Mouse (Mus musculus) CH12.LX (cell line): ENCODE data around the gene Mettl7a1. TPM values are rescaled to one million over a fixed set of nuclear protein-coding genes. Genes with fewer than 3 reads are reported as not detected.

Source experiments
- DNase-seq: peaks from one replicate; pipeline ENCODE4 v3.0.0-alpha.2; 2013; ENCODE audit errors: extremely low read depth
- H3K27ac ChIP-seq: 2 replicates; pipeline ENCODE4 v1.5.1; 2012; ENCODE audit warnings: low read depth, mild to moderate bottlenecking, control low read depth, moderate library complexity; ENCODE audit not compliant: insufficient read depth
- H3K27me3 ChIP-seq: replicated peaks from 2 replicates; pipeline ENCODE3; 2012; ENCODE audit warnings: inconsistent platforms
- H3K36me3 ChIP-seq, 2 experiments: replicated peaks in 1 of 2; 2 replicates each; pipeline versions ENCODE3 to v1.6.1; 2012; ENCODE audit warnings: inconsistent platforms in 1 of 2, low read length in 1 of 2, mild to moderate bottlenecking in 1 of 2, mixed read lengths in 1 of 2, moderate library complexity in 1 of 2; ENCODE audit not compliant: control insufficient read depth in 1 of 2, insufficient read depth in 1 of 2
- H3K4me1 ChIP-seq, 2 experiments: 2 replicates each; pipeline ENCODE4 v1.6.1; 2012; ENCODE audit warnings: inconsistent platforms in 1 of 2, moderate library complexity in 1 of 2; ENCODE audit not compliant: insufficient read depth in 2 of 2, control insufficient read depth in 1 of 2
- H3K4me2 ChIP-seq: 2 replicates; pipeline ENCODE4 v1.6.1; 2012; ENCODE audit warnings: low read depth, mild to moderate bottlenecking, control low read depth; ENCODE audit not compliant: poor library complexity, insufficient read depth, severe bottlenecking
- H3K4me3 ChIP-seq, 3 experiments: fragments of 150-350 bp in 1 of 3; sonication (generic) in 1 of 3; replicated peaks in 1 of 3; 2 replicates each; pipeline versions ENCODE3 to v1.5.1; 2011 to 2012; ENCODE audit warnings: low read depth in 2 of 3, low read length in 2 of 3, mild to moderate bottlenecking in 2 of 3, moderate library complexity in 2 of 3, control low read depth in 1 of 3, improper control_type of control experiment in 1 of 3, inconsistent platforms in 1 of 3, mixed read lengths in 1 of 3; ENCODE audit not compliant: poor library complexity in 1 of 3
- H3K79me2 ChIP-seq: replicated peaks from 2 replicates; pipeline ENCODE4 v1.6.1; 2012; ENCODE audit warnings: mild to moderate bottlenecking, moderate library complexity; ENCODE audit not compliant: control insufficient read depth, poor library complexity, insufficient read depth, severe bottlenecking; ENCODE audit errors: extremely low read depth
- H3K9ac ChIP-seq: 2 replicates; pipeline ENCODE4 v1.6.1; 2012; ENCODE audit warnings: low read depth, mild to moderate bottlenecking, control low read depth, moderate library complexity; ENCODE audit not compliant: insufficient read depth
- H3K9me3 ChIP-seq: replicated peaks from 2 replicates; pipeline ENCODE3; 2012; ENCODE audit warnings: low read length, inconsistent platforms, mixed read lengths
- CTCF ChIP-seq, 2 experiments: IDR thresholded peaks in 1 of 2; conservative IDR thresholded peaks in 1 of 2; 2 replicates each; pipeline ENCODE4 v1.5.1; 2011 to 2012; ENCODE audit warnings: low read depth in 2 of 2, low read length in 2 of 2, improper control_type of control experiment in 1 of 2, inconsistent platforms in 1 of 2, mild to moderate bottlenecking in 1 of 2, moderate library complexity in 1 of 2
- E2F4 ChIP-seq: IDR thresholded peaks from 2 replicates; pipeline ENCODE4 v1.6.1; 2011; ENCODE audit warnings: low read depth, low read length, improper control_type of control experiment; ENCODE audit not compliant: insufficient replicate concordance
- ELF1 ChIP-seq: IDR thresholded peaks from 2 replicates; pipeline ENCODE4 v1.6.1; 2014; ENCODE audit warnings: low read depth, mild to moderate bottlenecking, inconsistent platforms, low read length, improper control_type of control experiment
- GABPA ChIP-seq: IDR thresholded peaks from 2 replicates; pipeline ENCODE4 v1.6.1; 2012; ENCODE audit warnings: low read depth, low read length, improper control_type of control experiment, inconsistent platforms; ENCODE audit not compliant: insufficient replicate concordance
- JUND ChIP-seq: conservative IDR thresholded peaks from 2 replicates; pipeline ENCODE4 v1.6.1; 2011; ENCODE audit warnings: low read depth, low read length, improper control_type of control experiment
- MEF2A ChIP-seq: IDR thresholded peaks from 2 replicates; pipeline ENCODE4 v1.6.1; 2014; ENCODE audit warnings: low read depth, mild to moderate bottlenecking, inconsistent platforms, low read length, improper control_type of control experiment, borderline replicate concordance
- MXI1 ChIP-seq: IDR thresholded peaks from 2 replicates; pipeline ENCODE4 v1.6.1; 2011; ENCODE audit warnings: mild to moderate bottlenecking, low read depth, low read length, improper control_type of control experiment
- NELFE ChIP-seq: IDR thresholded peaks from 2 replicates; pipeline ENCODE4 v1.6.1; 2011; ENCODE audit warnings: low read depth, low read length, improper control_type of control experiment
- POLR2A ChIP-seq: IDR thresholded peaks from 2 replicates; pipeline ENCODE4 v1.6.1; 2011; ENCODE audit warnings: low read depth, mild to moderate bottlenecking, improper control_type of control experiment, low read length
- POLR2AphosphoS2 ChIP-seq: IDR thresholded peaks from 2 replicates; pipeline ENCODE4 v1.6.1; 2011; ENCODE audit warnings: low read depth, low read length, improper control_type of control experiment
- RAD21 ChIP-seq: IDR thresholded peaks from 2 replicates; pipeline ENCODE4 v1.6.1; 2011; ENCODE audit warnings: low read depth, mild to moderate bottlenecking, low read length, improper control_type of control experiment, moderate library complexity
- SIN3A ChIP-seq: IDR thresholded peaks from 2 replicates; pipeline ENCODE4 v1.6.1; 2012; ENCODE audit warnings: low read length, improper control_type of control experiment, inconsistent platforms
- UBTF ChIP-seq: IDR thresholded peaks from 2 replicates; pipeline ENCODE4 v1.6.1; 2012; ENCODE audit warnings: low read depth, mild to moderate bottlenecking, inconsistent platforms, low read length, improper control_type of control experiment, moderate library complexity
- USF1 ChIP-seq: IDR thresholded peaks from 2 replicates; pipeline ENCODE4 v1.6.1; 2014; ENCODE audit warnings: low read depth, mild to moderate bottlenecking, inconsistent platforms, low read length, improper control_type of control experiment
- ZC3H11A ChIP-seq: IDR thresholded peaks from 2 replicates; pipeline ENCODE4 v1.6.1; 2012; ENCODE audit warnings: low read depth, mild to moderate bottlenecking, inconsistent platforms, low read length, improper control_type of control experiment
- dilution Hi-C: fragments of 300-500 bp; cut with MboI; formaldehyde crosslinking; loops from 2 replicates; pipeline ENCODE4 v1.14.3; 2020; ENCODE audit warnings: low sequenced_read_pairs; ENCODE audit not compliant: extremely low pct_unique_long_range_greater_than_20kb, extremely low pct_ligation_motif_present
- in situ Hi-C: fragments of 300-500 bp; cut with MboI; formaldehyde crosslinking; loops from 3 replicates; pipeline ENCODE4 v1.14.3; 2019; ENCODE audit warnings: low sequenced_read_pairs, low pct_ligation_motif_present, low pct_unique_long_range_greater_than_20kb, mixed read lengths
- polyA plus RNA-seq: library from polyadenylated mRNA; unstranded; fragments of >175 nt; gene quantifications from 2 replicates; pipeline ENCODE4 v1.2.1, GENCODE M21; 2012; ENCODE audit warnings: low read depth; ENCODE audit not compliant: insufficient read length
- total RNA-seq, 2 experiments: library from RNA; depleted of rRNA; stranded (reverse); fragments of 300-350 nt in 1 of 2; fragments of >200 nt in 1 of 2; gene quantifications; 2 replicates each; pipeline ENCODE4 v1.2.3; 2012 to 2014

Mettl7a1 gene
- total and polyA plus RNA-seq, 3 experiments: 6.5 to 17.2 (median 14.2) TPM

GRCm38 (mm10) chr15:100277586-100277985, 26.4 kb upstream of the Mettl7a1 start:
- TF ChIP-seq USF1 (no peak), MEF2A (no peak), SIN3A (no peak)
- no peaks in the 10 kb centered on the region for H3K36me3 ChIP-seq
- no peaks in the 10 kb centered on the region for H3K79me2 ChIP-seq
- no peak overlapping the region for H3K4me3 ChIP-seq
- H3K27ac ChIP-seq: no peak overlapping the region
- H3K9ac ChIP-seq: no peak overlapping the region
- dilution Hi-C loops (no loop called here), in situ Hi-C loops (no loop called here)
- no peaks in the 10 kb centered on the region for H3K4me1 ChIP-seq
- no peak overlapping the region for H3K4me2 ChIP-seq
- H3K9me3 ChIP-seq: peaks cover 9% of the 10 kb centered on the region
- H3K27me3 ChIP-seq: no peaks in the 10 kb centered on the region
- DNase-seq: no peak

GRCm38 (mm10) chr15:100280626-100281025, 23.3 kb upstream of the Mettl7a1 start, which contains the start of gene Tmprss12:
Tmprss12 (plus strand) TSS chr15:100280837.
- peaks cover 9% of the 10 kb centered on the region for H3K9me3 ChIP-seq
- TF ChIP-seq ELF1: no peak
- no peak for TF ChIP-seq CTCF (conservative IDR thresholded peaks at IDR 0.05 in 1 of 2, IDR thresholded peaks at IDR 0.05 in 1 of 2; ENCODE audit: low read depth in 2 of 2, low read length in 2 of 2)
- no peak for TF ChIP-seq NELFE
- no peak for TF ChIP-seq POLR2A
- no peak for TF ChIP-seq MXI1
- TF ChIP-seq JUND: no peak
- no peak for TF ChIP-seq E2F4
- no peak for TF ChIP-seq ZC3H11A
- no peak for TF ChIP-seq UBTF
- H3K4me2 ChIP-seq: no peak within 1 kb of the TSS
- dilution Hi-C loops (no loop called here), in situ Hi-C loops (no loop called here)
- H3K27me3 ChIP-seq: no peaks in the 10 kb centered on the region
- no peaks in the 10 kb centered on the region for H3K36me3 ChIP-seq
- no peaks in the 10 kb centered on the region for H3K4me1 ChIP-seq
- DNase-seq: no peak
- no peak within 1 kb of the TSS for H3K9ac ChIP-seq
- no peak within 1 kb of the TSS for H3K27ac ChIP-seq
- no peak within 1 kb of the TSS for H3K4me3 ChIP-seq
- no peaks in the 10 kb centered on the region for H3K79me2 ChIP-seq

- Histone ChIP-seq H3K27ac (no peak overlapping the region), H3K79me2 (no peaks in the 10 kb centered on the region), H3K9me3 (no peaks in the 10 kb centered on the region), H3K4me1 (peaks cover 0 to 2% of the 10 kb centered on the region in 2 experiments; a peak in 1 of 4 replicates), H3K4me3 (no peak overlapping the region), H3K9ac (no peak overlapping the region)
- in situ Hi-C loops: no loop called here
- DNase-seq: no peak
- dilution Hi-C loops: no loop called here
- TF ChIP-seq NELFE (no peak), SIN3A (no peak), RAD21 (no peak), GABPA (no peak), JUND (no peak), POLR2AphosphoS2 (no peak), CTCF (conservative IDR thresholded peaks at IDR 0.05 in 1 of 2, IDR thresholded peaks at IDR 0.05 in 1 of 2; ENCODE audit: low read depth in 2 of 2, low read length in 2 of 2) (no peak)
- TF ChIP-seq, all 38 proteins: peak for 0
- H3K27me3 ChIP-seq: no peaks in the 10 kb centered on the region
- H3K36me3 ChIP-seq: no peaks in the 10 kb centered on the region
- no peak overlapping the region for H3K4me2 ChIP-seq
These were observed 15.0 kb upstream of the Mettl7a1 start for GRCm38 (mm10) chr15:100288980-100289379.
